Mouse (Mus musculus): Measurements from ENCODE around the gene Vps33b. TPM values are rescaled to one million over a fixed set of nuclear protein-coding genes. Genes with fewer than 3 reads are reported as not detected.

The Vps33b gene
- polyA plus RNA-seq, 1 experiment, result 5.0 TPM

GRCm38 (mm10) chr7:80261372-80261990 is 8.0 kb upstream of the Vps33b start:
- Histone ChIP-seq H3K27me3 (replicated peaks) (no peaks in the 10 kb centered on the region), H3K4me1 (peaks cover 38% of the 10 kb centered on the region), H3K9me3 (no peaks in the 10 kb centered on the region), H3K36me3 (replicated peaks; ENCODE audit: low read length) (peaks cover 40% of the 10 kb centered on the region), H3K4me3 (replicated peaks) (peak overlapping the region; percentile 97)
- TF ChIP-seq FLI1 (IDR thresholded peaks at IDR 0.05; ENCODE audit: low read length) (no peak), GATA1 (IDR thresholded peaks at IDR 0.05; ENCODE audit: borderline replicate concordance, low read length) (no peak)

- Histone ChIP-seq H3K36me3 (replicated peaks; ENCODE audit: low read length) (peaks cover 44% of the 10 kb centered on the region), H3K27me3 (replicated peaks) (no peaks in the 10 kb centered on the region), H3K9me3 (no peaks in the 10 kb centered on the region), H3K4me3 (replicated peaks) (no peak overlapping the region), H3K4me1 (peaks cover 56% of the 10 kb centered on the region)
- TF ChIP-seq FLI1 (IDR thresholded peaks at IDR 0.05; ENCODE audit: low read length) (no peak), GATA1 (IDR thresholded peaks at IDR 0.05; ENCODE audit: borderline replicate concordance, low read length) (no peak)
These were observed 4.8 kb upstream of the Vps33b start for GRCm38 (mm10) chr7:80264606-80265005.

DNA sequence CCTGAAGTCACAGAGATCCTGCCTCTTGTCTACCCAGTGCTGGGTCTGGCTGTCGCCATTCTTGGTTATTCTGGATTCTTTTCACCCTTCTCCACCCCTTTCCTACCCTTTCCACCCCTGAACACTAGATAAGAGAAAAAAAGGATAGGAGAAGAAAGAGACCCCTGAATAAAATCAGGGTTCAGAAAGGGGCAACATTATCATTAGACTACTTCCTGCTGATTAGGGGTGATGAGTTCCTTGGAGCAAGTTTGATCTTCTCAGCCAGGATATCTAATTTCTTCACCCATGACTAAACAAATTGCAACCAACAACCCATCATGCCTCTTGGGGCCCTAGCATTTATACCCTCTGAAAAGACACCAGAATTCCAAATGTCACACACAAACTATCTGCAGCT is 1.7 kb upstream of the Vps33b start:
- H3K4me3 ChIP-seq (replicated peaks), result no peak overlapping the region
- peaks cover 58% of the 10 kb centered on the region for H3K4me1 ChIP-seq
- no peaks in the 10 kb centered on the region for H3K9me3 ChIP-seq
- peaks cover 53% of the 10 kb centered on the region for H3K36me3 ChIP-seq (replicated peaks; ENCODE audit: low read length)
- TF ChIP-seq GATA1 (IDR thresholded peaks at IDR 0.05; ENCODE audit: borderline replicate concordance, low read length) (no peak), FLI1 (IDR thresholded peaks at IDR 0.05; ENCODE audit: low read length) (no peak)
- no peaks in the 10 kb centered on the region for H3K27me3 ChIP-seq (replicated peaks)

DNA sequence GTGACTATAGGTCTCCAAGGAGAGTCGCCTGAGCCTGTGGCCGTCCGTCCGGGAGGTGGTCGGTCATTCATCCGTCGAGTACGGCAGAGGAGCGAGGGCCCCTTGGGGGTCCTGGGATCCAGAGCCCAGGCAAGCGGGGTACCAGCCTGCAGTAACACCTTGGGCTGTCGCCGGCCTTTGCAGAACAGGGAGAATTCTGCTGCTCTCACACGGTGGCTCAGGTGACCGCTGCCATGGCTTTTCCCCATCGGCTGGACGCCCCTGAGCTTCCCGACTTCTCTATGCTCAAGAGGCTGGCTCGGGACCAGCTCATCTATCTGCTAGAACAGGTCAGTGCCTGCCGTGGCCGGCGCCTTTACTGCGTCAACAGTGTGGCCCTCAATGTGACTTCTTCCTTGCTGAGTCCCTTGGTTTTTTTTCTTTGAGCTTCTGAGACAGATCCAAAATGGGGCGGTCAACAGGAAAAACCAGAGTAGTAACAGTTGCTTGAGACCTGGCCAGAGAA is 354 bp downstream of the Vps33b start:
- Histone ChIP-seq H3K9me3 (no peaks in the 10 kb centered on the region), H3K4me1 (peaks cover 73% of the 10 kb centered on the region), H3K27me3 (replicated peaks) (no peaks in the 10 kb centered on the region), H3K36me3 (replicated peaks; ENCODE audit: low read length) (peaks cover 60% of the 10 kb centered on the region), H3K4me3 (replicated peaks) (peak overlapping the region; percentile 97)
- no peak for TF ChIP-seq FLI1 (IDR thresholded peaks at IDR 0.05; ENCODE audit: low read length)

DNA sequence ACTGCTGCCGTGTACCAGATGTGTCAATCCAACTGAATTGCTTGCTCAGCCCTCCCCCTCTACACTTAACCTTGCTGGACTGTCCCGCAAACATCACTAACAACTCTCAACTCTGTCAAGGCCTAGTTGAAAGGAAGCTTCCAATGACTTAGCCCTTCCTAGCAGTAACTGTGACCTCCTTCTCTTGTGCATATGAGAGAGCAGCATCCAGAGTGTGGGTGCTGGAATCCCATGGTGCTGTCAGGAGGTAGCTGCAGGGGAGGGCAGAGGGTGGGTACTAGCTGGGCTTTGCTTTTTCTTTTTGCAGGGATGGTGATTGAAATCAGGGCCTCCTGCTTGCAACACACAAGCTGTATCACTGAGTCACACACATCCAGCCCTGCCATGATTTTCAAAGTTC is 4.0 kb downstream of the Vps33b start:
- Histone ChIP-seq H3K9me3 (no peaks in the 10 kb centered on the region), H3K27me3 (replicated peaks) (no peaks in the 10 kb centered on the region), H3K4me3 (replicated peaks) (peak overlapping the region; percentile 31), H3K36me3 (replicated peaks; ENCODE audit: low read length) (peaks cover 69% of the 10 kb centered on the region), H3K4me1 (peaks cover 88% of the 10 kb centered on the region)
- TF ChIP-seq FLI1 (IDR thresholded peaks at IDR 0.05; ENCODE audit: low read length) (no peak), GATA1 (IDR thresholded peaks at IDR 0.05; ENCODE audit: borderline replicate concordance, low read length) (no peak)

GRCm38 (mm10) chr7:80276374-80276773 is 6.9 kb downstream of the Vps33b start:
- Histone ChIP-seq H3K9me3 (no peaks in the 10 kb centered on the region), H3K4me1 (peaks cover 96% of the 10 kb centered on the region), H3K4me3 (replicated peaks) (peak overlapping the region; percentile 69), H3K36me3 (replicated peaks; ENCODE audit: low read length) (peaks cover 96% of the 10 kb centered on the region), H3K27me3 (replicated peaks) (no peaks in the 10 kb centered on the region)
- no peak; the same call in 2 of the 3 replicates for TF ChIP-seq GATA1 (IDR thresholded peaks at IDR 0.05; ENCODE audit: borderline replicate concordance, low read length)

- Histone ChIP-seq H3K27me3 (replicated peaks) (no peaks in the 10 kb centered on the region), H3K36me3 (replicated peaks; ENCODE audit: low read length) (peaks cover 96% of the 10 kb centered on the region), H3K4me3 (replicated peaks) (no peak overlapping the region), H3K9me3 (no peaks in the 10 kb centered on the region), H3K4me1 (peaks cover 79% of the 10 kb centered on the region)
- no peak for TF ChIP-seq FLI1 (IDR thresholded peaks at IDR 0.05; ENCODE audit: low read length)
- no peak for TF ChIP-seq GATA1 (IDR thresholded peaks at IDR 0.05; ENCODE audit: borderline replicate concordance, low read length)
These were observed 10.6 kb downstream of the Vps33b start for GRCm38 (mm10) chr7:80280032-80280431.

GRCm38 (mm10) chr7:80280998-80281397 is 11.5 kb downstream of the Vps33b start:
- Histone ChIP-seq H3K27me3 (replicated peaks) (no peaks in the 10 kb centered on the region), H3K36me3 (replicated peaks; ENCODE audit: low read length) (peaks cover 98% of the 10 kb centered on the region), H3K4me3 (replicated peaks) (no peak overlapping the region), H3K4me1 (peaks cover 74% of the 10 kb centered on the region), H3K9me3 (no peaks in the 10 kb centered on the region)
- no peak for TF ChIP-seq FLI1 (IDR thresholded peaks at IDR 0.05; ENCODE audit: low read length)

GRCm38 (mm10) chr7:80281646-80282045 is 12.2 kb downstream of the Vps33b start:
- Histone ChIP-seq H3K36me3 (replicated peaks; ENCODE audit: low read length) (peaks cover 98% of the 10 kb centered on the region), H3K27me3 (replicated peaks) (no peaks in the 10 kb centered on the region), H3K4me1 (peaks cover 67% of the 10 kb centered on the region), H3K4me3 (replicated peaks) (no peak overlapping the region), H3K9me3 (no peaks in the 10 kb centered on the region)
- TF ChIP-seq FLI1 (IDR thresholded peaks at IDR 0.05; ENCODE audit: low read length) (no peak), GATA1 (IDR thresholded peaks at IDR 0.05; ENCODE audit: borderline replicate concordance, low read length) (no peak)

DNA sequence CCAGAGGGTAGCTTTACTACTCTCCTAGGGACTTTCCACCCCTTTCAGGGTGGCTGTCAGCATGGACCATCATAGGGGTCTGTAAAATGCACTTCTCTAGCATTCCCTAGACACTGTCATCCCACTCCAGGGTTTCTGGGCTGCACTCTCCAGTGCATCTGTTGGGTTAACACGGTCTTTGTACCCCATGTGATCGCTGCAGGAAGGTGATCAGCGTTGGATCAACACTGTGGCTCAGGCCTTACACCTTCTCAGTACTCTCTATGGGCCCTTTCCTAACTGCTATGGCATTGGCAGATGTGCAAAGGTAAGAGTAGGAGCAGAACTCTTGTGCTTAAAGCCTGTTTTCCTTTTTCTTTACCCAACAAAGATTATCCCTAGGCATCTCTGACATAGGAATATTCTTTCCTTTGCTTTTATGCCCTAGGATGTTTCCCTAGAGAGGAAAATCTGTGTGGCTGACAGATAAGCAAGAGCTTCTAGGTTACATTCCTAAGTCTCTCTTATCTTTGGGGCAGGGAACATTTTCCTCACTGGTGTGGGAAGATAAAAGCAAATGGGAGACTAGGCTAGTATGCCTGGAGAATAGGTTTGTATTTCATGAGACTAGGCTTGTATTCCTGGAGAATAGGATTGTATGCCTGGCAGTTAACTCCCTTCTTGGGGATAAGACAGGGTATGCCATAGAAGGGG is 13.9 kb downstream of the Vps33b start:
- Histone ChIP-seq H3K4me3 (replicated peaks) (no peak overlapping the region), H3K9me3 (no peaks in the 10 kb centered on the region), H3K4me1 (peaks cover 50% of the 10 kb centered on the region), H3K36me3 (replicated peaks; ENCODE audit: low read length) (peaks cover 98% of the 10 kb centered on the region), H3K27me3 (replicated peaks) (no peaks in the 10 kb centered on the region)
- TF ChIP-seq FLI1 (IDR thresholded peaks at IDR 0.05; ENCODE audit: low read length) (no peak), GATA1 (IDR thresholded peaks at IDR 0.05; ENCODE audit: borderline replicate concordance, low read length) (no peak)

Data from megakaryocyte, embryonic 14.5 days (primary cell).